Mouse (Mus musculus) large intestine, adult 2 months (tissue): Measurements from ENCODE around the gene Ccnk. TPM values are rescaled to one million over a fixed set of nuclear protein-coding genes. Genes with fewer than 3 reads are reported as not detected.
A peak's percentile ranks its signal among the peaks of the same experiment; 100 is the strongest.

ENCODE experiments used
- DNase-seq: peaks from one replicate; pipeline ENCODE4 v3.0.0-alpha.2; 2012; ENCODE audit warnings: low read depth, low spot score
- WGBS: fragments of 180-500 bp; shearing (Covaris S2); methylation state at CpG from one replicate; pipeline ENCODE4 v1.1.7; 2018; 5-methylcytosine and 5-hydroxymethylcytosine counted together
- polyA plus RNA-seq: library from polyadenylated mRNA; depleted of rRNA; stranded (reverse); fragments of >200 nt; gene quantifications from 2 replicates; pipeline ENCODE4 v1.2.3, GENCODE M21; 2012

Ccnk gene
- polyA plus RNA-seq, 1 experiment = 9.4 TPM

DNA sequence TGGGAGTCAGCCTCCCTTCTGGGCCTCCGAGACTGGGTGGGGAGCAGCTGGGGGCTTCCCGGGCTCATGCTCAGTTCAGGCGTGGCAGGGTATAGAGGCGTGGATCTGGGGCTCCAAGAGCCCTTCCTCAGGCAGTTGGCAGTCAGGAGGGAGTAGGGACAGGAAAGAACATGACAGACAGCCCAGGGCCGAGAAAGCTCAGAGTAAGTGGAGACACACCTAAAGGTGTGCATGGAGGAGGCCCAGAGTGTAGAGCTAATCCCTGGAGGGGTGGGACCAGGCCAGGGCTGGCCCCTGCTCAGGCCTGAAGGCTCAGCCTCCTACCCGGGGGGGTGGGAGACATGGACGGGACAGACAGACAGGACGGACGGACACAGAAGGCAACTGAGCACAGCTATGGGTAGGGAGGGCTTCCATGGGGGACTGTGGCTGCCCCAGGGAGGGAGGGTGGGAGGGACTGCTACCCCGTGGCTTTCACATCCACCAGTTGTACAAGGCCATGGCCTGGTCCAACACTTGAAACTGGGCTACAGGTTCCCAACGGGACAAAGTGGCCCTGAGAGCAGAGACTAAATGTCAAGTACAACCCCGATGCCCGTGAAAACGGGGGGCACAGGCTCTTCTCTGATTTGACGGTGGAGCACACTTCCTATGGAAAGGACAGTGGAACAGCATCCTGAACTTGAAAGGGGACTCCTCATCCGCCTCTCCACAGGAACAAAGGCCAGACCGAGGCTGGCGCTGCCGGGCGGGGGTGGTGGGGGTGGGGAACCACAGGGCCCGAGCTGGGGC is 40.6 kb downstream of the Ccnk start:
- no peak for DNase-seq
- 73% methylated on average over 21 of the region's 21 CpGs for WGBS

DNA sequence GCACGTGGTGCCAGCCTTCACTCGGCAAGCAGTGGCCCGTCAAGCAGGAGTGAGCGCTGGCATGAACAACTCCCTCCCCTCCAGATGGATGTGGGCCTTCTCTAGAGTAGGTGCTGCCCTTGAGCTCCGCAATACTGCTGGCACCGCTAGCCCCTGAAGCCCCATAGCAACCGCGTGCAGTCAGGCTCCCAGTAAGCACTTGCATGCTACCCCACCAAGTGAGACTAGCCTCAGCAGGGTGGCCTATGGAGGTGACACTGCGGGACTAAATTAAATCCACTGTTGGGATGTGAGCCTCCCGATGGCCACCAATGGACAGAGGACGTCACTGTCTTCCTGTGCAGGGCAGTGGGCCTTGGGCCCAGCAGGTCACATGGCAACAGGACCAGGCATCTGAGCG is 41.2 kb downstream of the Ccnk start:
- 82% methylated on average over 12 of the region's 12 CpGs for WGBS
- no peak for DNase-seq

DNA sequence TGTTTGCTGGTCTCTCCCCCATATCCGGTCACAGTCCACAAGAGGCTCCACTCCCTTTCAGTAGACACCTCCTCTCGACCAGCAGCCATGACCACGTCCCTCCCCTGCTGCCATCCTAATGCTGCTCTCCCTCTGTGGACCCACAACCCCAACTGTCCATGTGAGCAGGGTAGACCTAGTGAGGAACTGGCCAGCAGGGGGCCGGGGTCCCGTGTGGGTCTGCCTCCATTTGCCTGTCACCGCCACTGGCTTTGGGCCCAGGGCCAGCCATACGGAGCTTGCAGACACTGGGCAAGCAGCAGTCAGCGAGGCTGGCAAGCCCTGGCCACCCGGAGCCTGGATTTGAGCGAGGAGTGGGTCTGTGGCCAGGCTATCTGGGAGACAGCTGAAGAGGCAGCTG is 41.8 kb downstream of the Ccnk start:
- DNase-seq = no peak
- 70% methylated on average over 10 of the region's 10 CpGs for WGBS

DNA sequence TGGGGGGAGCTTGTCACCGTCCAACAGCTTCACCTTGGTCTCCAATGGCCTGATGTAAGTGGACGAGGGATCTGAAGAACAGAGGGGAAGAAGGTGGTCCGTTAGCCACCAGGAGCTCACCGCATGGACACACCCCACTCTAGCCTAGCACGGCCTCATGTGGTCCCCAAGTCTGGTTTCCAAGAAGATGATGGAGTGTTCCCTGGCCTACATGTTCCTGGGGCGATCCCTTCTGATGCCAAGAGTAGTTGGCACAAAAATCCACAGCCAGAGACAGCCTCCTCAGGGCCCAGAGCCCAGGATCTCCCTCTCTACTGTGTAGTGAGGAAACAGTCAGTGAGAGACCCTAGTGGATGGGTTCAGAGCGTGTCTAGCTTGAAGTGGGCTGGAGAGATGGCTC is 42.3 kb downstream of the Ccnk start:
- DNase-seq = no peak
- 87% methylated on average over 7 of the region's 7 CpGs for WGBS

DNA sequence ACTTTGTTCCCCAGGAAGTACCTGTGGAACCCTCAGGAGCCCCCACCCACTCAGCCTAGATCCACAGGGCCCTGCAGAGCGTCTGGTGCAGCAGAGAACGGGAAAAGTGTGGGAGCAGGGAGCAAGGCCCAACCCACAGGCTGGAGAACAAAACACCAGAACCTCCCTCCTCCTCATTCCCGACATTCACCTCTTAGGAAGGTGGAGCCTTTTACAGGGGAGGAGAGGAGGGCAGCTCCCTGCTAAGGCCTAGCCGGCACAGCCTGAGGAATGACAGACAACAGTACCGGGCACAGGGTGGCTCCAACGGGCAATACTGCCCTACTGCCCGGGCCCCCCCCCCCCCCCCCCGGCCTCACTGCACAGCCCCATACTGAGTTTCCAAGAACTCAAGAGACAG is 44.0 kb downstream of the Ccnk start:
- DNase-seq = no peak
- 55% methylated on average over 8 of the region's 8 CpGs for WGBS

DNA sequence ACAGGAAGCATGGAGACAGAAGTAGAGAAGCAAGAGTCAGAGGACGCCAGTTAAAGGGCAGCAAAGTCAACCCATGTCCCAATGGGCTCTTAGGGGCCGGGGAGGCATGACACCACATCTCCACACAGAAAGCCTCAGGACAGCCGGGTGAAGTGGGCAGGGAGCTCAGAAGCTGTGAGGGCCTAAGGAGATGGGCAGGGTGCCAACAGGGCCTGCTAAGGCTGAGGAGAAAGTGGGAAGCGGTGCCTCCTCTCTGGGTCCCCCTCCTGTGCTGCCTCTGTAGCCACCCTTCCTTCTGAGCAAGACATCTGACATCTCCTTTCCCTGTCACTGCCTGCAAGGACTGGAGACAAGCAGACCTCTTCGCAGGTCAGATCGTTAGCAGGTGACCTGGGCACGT is 46.4 kb downstream of the Ccnk start:
- DNase-seq = no peak
- WGBS = 84% methylated on average over 7 of the region's 7 CpGs

DNA sequence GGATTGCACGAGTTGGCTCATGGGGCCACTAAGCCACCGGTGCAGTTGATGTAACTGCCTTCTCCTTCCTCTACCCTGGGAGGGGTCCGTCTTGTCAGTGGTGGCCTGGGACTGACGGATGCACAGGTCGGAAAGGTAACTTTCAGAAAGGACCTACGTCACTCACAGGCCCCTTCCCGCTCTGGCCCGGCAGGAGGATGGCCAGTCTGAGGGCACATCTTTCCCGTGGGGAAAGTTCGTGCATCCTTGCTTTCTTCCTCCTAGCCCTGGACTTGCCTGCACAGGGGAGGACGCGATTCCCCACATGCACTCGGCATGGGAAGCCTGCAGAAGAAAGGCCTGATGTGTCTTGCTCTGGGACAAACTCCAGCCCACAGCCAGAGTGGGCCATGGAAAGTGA is 46.8 kb downstream of the Ccnk start:
- 85% methylated on average over 13 of the region's 13 CpGs for WGBS
- no peak for DNase-seq

DNA sequence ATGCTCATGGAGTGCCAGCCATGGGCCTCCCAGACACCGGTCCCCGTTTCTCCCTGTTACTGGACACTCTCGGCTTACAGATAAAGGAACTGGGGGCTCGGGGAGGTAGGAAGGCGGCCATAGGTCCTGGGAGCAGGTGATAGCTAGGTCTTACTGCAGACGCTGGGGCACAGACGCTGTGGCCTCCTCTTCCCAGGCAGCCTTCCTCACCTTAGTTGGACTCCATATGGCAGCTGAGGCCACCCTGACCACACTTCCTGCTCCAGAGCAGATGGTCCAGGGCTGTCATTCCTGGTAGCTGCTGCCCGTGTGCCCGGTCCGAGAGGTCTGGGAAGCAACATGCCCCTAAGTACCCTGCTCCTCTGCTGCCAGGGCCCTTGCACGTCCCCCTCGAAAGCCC is 47.6 kb downstream of the Ccnk start:
- DNase-seq = no peak
- 87% methylated on average over 12 of the region's 12 CpGs for WGBS

DNA sequence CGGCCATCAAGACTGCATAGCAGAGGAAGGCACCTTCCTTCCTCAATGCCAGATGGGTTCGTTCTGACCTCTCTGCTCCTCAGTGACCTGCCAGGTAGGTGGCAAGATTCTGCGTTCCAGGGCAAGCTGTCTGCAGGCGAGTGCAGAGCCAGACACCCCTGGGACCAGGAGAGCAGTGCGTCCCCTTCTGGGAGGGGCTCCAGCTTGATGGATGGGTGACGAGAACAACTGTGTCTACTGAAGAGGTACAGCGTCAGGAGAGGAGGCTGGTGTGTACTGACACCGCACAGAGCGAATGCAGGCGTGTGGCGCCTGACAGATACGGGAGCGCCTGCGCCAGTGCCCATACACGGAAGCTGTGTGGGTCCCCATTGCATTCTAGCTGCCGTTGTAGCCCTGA is 48.1 kb downstream of the Ccnk start:
- WGBS = 94% methylated on average over 16 of the region's 16 CpGs
- DNase-seq = no peak

DNA sequence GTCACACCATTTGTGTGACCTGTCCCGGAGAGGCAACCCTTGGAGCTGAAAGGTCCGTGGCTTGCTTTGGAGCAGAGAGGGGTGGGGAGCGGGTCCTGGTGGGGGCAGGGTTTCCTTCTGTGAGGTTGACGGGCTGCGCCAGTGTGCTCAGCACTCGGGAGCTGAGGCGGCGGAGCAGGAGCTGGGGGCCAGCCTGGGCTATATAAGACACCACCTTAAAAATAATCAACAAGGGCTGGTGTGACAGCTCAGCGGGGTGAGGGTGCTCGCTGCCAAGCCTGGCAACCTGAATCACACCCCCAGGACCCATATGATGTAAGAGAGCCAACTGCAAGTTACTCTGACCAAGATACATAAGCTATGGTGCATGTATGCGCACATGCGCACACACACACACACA is 50.7 kb downstream of the Ccnk start:
- 91% methylated on average over 12 of the region's 12 CpGs for WGBS
- no peak for DNase-seq

DNA sequence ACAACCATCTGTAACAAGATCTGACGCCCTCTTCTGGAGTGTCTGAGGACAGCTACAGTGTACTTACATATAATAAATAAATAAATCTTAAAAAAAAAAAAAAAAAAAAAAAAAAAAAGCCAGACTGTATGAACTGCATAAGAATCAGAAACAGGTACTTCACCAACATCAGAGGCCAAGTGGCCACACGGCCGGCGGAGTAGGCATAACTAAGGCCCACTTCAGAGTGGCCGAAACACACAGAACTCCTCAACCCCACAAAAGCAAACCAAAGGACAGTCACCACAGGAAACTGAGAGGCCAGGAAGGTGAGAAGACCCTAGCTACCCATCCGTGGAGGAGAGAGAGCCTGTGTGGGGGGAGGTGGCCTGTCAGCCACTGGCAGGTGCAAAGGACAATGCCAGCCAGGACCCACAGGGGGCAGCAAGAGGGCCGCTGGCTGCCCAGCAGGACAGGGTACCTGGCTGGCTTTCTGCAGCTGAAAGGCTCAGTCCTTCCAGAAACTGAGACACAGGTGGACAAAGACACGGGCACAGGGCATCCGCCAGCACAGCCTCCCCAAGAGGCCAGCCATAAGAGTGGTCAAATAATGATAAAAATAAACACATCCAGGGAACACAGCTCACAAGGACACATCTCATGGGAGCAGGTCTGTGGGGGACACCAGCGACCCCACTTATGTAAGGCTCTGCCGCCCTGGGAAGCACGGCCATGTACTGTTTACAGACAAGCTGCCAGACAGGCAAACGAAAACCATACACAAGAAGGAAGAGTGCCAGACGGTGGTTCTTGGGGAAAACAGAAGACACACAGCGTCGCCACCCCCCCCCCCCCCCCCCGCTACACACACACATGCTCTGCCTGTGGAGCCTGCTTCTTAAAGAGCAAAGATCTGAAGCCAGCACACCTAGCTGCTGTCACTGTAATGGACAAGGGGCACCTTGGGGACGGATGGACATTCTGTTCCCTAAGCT is 51.7 kb downstream of the Ccnk start:
- DNase-seq = no peak
- 51% methylated on average over 17 of the region's 18 CpGs for WGBS

DNA sequence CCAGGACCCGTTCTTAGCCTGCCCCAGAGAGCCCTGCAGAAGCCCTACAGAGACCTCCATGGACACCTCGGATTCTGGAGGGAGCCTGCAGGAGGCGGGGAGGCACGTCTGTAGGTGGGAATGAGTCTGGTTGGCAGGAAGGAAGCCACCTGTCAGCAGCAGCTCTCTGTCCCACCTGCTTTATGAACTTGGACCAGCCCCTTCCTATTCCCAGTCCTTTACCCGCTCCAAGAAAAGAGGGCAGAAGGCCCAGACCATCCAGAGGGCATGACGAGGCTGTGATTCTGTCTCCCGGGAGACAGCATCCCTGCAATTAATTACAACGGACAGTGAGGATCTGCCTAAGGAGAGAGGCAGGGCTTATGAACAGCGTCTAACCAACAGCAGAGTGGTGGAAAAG is 52.5 kb downstream of the Ccnk start:
- DNase-seq = no peak
- 68% methylated on average over 9 of the region's 9 CpGs for WGBS

DNA sequence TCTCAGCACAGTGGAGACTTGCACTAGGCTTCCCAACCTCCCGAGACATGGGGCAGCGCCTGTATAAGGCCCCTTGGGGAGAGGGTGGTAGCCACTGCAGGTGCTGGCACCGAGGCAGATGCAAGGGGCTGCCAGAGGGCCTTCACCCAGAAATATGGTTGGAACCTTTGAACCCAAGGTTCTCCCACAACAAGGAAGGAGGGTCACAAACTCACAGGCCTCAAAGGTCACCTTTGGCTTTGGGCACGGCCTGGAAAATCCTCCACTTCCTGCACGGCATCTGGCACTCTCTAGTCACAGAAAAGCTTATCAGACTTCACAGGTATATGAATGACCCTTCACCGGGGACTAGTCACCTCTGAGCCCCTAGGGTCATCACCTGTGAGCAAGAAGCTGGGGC is 54.4 kb downstream of the Ccnk start:
- DNase-seq = no peak

DNA sequence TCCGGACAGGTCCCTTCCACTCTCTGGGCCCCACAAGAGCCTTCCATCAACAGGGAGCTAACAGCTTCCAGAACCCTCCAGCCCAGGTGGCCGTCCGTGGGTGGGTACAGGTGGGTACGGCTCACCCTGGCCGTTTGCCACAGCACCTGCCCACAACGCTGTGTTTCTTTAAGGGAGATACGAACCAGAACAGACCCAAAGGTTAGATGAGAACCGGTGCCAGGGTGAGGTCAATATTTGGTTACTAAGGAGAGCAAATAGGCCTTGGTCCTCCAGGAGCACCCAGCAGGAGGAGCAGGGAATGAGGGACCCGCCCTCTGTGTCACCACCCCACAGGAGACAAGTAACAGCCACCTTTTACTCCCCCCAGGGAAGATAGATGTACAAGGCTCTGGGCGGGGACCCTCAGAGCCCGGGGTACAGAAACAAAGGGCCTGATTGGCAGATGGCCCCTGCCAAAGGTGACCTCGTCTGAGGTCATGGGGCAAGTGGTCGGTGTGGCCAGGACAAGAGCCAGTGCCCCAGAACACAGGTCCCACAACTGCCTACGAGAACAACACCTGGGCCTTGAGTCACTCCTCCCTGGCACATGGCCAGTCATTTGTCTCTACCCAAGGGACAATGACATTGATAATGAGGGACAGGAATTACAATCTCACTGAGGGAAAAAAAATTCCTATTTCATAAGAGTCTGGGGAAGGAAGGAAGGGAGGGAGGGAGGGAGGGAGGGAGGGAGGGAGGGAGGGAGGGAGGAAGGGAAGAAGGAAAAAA is 55.6 kb downstream of the Ccnk start:
- WGBS = 30% methylated on average over 14 of the region's 14 CpGs
- DNase-seq = peak; percentile 87

More for the DNA sequence above, 54.4 kb downstream of the Ccnk start:
- 41% methylated on average over 6 of the region's 6 CpGs for WGBS

DNA sequence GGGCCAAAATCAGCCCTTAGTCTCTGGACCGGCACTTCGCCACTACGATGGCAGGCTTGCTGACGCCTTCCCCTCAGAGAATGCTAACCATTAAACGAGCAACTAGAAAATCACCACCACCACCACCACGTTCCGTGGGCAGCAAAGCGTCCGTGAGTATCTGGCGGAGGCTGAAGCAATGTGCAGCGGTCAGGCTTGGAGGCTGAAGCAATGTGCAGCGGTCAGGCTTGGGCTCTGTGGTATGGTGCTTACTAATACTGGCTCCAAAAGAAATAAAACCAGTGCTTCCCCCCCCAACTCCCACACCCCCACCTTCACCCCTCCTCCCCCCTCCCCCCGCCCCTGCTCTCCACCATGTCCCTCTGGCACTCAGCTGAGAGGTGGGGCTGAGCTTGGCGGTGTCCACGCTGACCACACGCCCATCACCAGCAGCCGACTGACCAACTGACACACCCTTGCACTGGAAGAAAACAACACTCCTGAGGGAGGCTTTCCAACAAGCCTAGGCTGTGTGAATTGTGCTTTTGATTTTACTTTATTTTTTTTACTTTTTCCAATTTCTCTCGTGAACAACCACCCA is 56.7 kb downstream of the Ccnk start:
- no peak for DNase-seq
- 59% methylated on average over 17 of the region's 18 CpGs for WGBS

DNA sequence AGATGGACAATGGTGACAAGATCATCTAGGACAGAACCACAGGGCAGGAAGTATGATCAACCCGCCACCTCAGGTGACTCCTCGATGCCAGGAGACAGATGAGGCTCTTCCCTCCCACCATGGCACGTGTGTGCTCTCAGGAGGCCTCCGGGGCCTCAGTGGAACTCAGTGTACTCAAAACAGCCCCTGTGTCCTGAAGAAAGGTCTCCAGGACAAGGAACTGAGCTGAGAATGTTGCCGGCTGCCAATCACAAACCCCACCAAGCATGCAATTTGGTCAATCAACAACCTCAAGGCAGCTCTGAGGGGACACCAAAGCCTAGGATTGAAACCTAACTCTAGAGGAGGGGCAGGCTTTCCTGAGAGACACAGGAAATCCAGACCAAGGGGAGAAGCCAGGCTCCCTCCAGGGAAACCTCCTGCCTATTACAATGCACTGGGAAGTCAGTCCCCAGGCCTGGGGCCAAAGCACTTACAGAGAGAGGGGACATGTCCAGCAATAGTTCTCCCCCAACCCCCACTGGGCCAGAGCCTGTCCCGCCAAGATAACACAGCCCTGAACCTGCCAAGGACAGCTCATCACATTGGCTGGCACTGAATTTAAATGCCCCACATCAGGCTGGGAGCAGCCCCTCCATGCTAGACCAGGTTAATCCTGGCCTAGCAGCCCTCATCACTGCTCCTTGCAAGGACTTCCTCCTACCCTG is 58.1 kb downstream of the Ccnk start:
- 71% methylated on average over 6 of the region's 6 CpGs for WGBS
- DNase-seq = no peak

DNA sequence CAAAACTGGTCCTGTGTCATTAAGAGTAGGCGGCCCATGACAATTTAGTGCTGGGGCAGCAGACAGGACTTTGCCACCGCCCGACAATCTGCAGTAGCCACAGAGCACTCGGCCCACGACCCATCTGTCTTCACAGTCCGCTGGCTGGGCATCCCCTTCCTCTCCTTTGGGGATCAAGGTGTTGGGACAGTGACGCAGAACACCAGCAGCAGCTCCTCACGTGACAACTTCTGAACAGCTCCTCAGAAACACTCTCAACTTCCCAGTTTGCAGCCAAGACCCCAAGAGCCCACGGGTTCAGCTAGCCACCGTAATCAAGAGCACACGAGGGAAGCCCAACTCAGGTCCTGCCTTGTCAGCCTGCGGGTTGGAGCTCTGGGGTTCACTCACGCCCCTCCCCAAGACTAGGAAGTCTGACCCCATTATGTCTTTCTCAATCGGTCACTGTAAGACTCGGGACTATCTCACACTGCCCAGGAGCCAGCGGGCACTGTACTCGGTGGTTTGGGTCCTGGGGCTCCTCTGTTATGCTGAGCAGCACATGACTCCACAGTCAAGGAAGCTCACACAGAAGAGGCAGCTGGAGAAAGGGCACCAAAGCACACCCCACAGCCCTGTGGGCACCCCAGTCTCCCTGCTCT is 59.1 kb downstream of the Ccnk start:
- 85% methylated on average over 17 of the region's 17 CpGs for WGBS
- no peak for DNase-seq

DNA sequence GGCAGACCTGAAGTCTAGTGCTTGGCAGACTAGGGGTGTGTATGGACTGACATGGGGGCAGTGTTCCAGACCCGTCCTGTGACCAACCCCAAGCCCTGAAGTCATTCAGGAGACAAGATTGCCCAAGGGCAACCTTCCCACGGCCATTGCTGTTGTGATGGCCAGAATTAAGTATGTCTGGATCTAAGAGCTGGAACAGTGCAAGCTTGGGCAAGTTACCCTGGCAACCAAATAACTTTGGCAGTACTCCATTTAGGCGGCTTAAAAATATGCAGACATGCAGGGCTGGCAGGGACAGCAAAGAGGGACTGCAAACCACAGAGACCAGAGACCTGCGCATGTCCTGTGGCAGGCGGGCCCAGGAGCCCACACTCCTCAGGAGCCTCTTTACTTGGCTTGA is 60.1 kb downstream of the Ccnk start:
- 55% methylated on average over 5 of the region's 5 CpGs for WGBS
- no peak for DNase-seq

DNA sequence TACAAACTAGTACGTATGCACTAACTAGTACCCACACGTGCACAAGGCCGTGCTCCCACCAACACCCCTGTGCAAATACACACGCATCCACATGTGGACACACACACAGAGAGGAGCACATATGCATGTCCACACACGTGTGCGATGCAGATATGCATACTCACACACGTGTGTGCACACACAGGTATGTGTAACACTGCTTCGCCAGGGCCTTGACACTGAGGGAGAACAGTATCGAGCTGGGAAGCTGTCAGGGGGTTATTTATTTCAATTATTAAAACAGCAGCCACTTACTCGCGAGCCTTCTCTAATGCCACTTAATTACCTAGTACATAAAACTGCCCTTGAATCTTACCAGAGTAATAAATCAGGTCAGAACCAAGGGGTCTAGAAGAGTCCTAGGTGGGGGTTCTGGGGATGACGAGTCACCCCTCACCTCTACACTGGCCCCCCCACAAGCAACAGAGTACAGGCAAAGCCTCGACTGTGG is 61.1 kb downstream of the Ccnk start:
- no peak for DNase-seq
- 88% methylated on average over 13 of the region's 13 CpGs for WGBS
